Comparison of ENCODE assay signal across 17 mouse cellular contexts in genomic region chr2:4580666-4581065, GRCm38 (mm10).
DNase-seq lines count a peak whose midpoint lies in the region; ATAC-seq and TF ChIP-seq lines count a peak whose summit lies in the region.
"Had no signal": no experiment of that assay in that cellular context is flagged by ENCODE, and none has a peak within 500 bp of the region (broad histone marks: within the 10 kb centered on the region; RNA-seq: fewer than 3 reads in every experiment).

No protein-coding gene starts in this region.

- peaks cover 45% of the 10 kb centered on the region for H3K36me3 ChIP-seq in hindbrain, embryonic 13.5 days
- H3K36me3 ChIP-seq in hindbrain, embryonic 10.5 days = peaks cover 92% of the 10 kb centered on the region
- no peaks in the 10 kb centered on the region for H3K36me3 ChIP-seq in stomach, embryonic 16.5 days (ENCODE audit: control insufficient read depth, insufficient read depth, low read length)
- no peaks in the 10 kb centered on the region for H3K36me3 ChIP-seq in stomach, postnatal 0 days (ENCODE audit: control insufficient read depth, insufficient read depth, low read length)

- TF ChIP-seq EP300 in stomach, postnatal 0 days (optimal IDR thresholded peaks at IDR 0.05) = no peak

- WGBS in hindbrain, embryonic 13.5 days = 70% methylated on average over 6 of the region's 6 CpGs
- WGBS in hindbrain, embryonic 10.5 days = 70% methylated on average over 6 of the region's 6 CpGs
- WGBS in stomach, embryonic 16.5 days = 83% methylated on average over 6 of the region's 6 CpGs
- 87% methylated on average over 6 of the region's 6 CpGs for WGBS in stomach, postnatal 0 days

- no peak for DNase-seq in hindbrain, embryonic 10.5 days (ENCODE audit: low spot score)
- no peak for DNase-seq in stomach, postnatal 0 days (ENCODE audit: low spot score)
- peak; percentile 39 to 42 for DNase-seq in thymus, postnatal 36 days
- DNase-seq in layer of hippocampus, postnatal 36 days = no peak
- DNase-seq in kidney, adult 9 months = no peak
- DNase-seq: adrenal gland, adult 8-10 months; cerebellum, adult 8-10 months; heart, adult 18-20 months; kidney, postnatal 10 days; right cerebral cortex, postnatal 14 days had no signal

- H3K4me2 ChIP-seq in hindbrain, embryonic 13.5 days = no peak overlapping the region
- no peak overlapping the region for H3K4me2 ChIP-seq in stomach, embryonic 16.5 days (ENCODE audit: low read depth, low read length)
- H3K4me2 ChIP-seq in stomach, postnatal 0 days (replicated peaks; ENCODE audit: low read depth) = no peak overlapping the region
- H3K4me2 ChIP-seq: lung, embryonic 15.5 days had no signal

- H3K4me1 ChIP-seq in hindbrain, embryonic 13.5 days (replicated peaks) = peaks cover 7% of the 10 kb centered on the region; the same call in 1 of the 2 replicates
- 0 out of 2 replicates have a peak, but pooled peaks cover under 1% of the 10 kb centered on the region for H3K4me1 ChIP-seq in hindbrain, embryonic 10.5 days (replicated peaks)
- peaks cover 24% of the 10 kb centered on the region for H3K4me1 ChIP-seq in stomach, embryonic 16.5 days (ENCODE audit: control insufficient read depth, insufficient read depth, low read length)
- no peaks in the 10 kb centered on the region for H3K4me1 ChIP-seq in stomach, postnatal 0 days (replicated peaks; ENCODE audit: control insufficient read depth, insufficient read depth)

- no peaks in the 10 kb centered on the region for H3K27me3 ChIP-seq in hindbrain, embryonic 13.5 days
- H3K27me3 ChIP-seq in hindbrain, embryonic 10.5 days (ENCODE audit: insufficient read depth, poor library complexity, severe bottlenecking) = no peaks in the 10 kb centered on the region
- H3K27me3 ChIP-seq in stomach, embryonic 16.5 days (ENCODE audit: control insufficient read depth, insufficient read depth, low read length) = no peaks in the 10 kb centered on the region
- no peaks in the 10 kb centered on the region for H3K27me3 ChIP-seq in stomach, postnatal 0 days (ENCODE audit: control insufficient read depth, insufficient read depth, low read length)
- H3K27me3 ChIP-seq: lung, embryonic 15.5 days had no signal

- no peaks in the 10 kb centered on the region for H3K9me3 ChIP-seq in hindbrain, embryonic 13.5 days
- no peaks in the 10 kb centered on the region for H3K9me3 ChIP-seq in hindbrain, embryonic 10.5 days
- no peaks in the 10 kb centered on the region for H3K9me3 ChIP-seq in stomach, embryonic 16.5 days (replicated peaks; ENCODE audit: control insufficient read depth, low read length)
- no peaks in the 10 kb centered on the region for H3K9me3 ChIP-seq in stomach, postnatal 0 days (ENCODE audit: control insufficient read depth, low read length)
- H3K9me3 ChIP-seq: G1E; lung, embryonic 15.5 days had no signal

- H3K4me3 ChIP-seq in hindbrain, embryonic 13.5 days = no peak overlapping the region
- H3K4me3 ChIP-seq in hindbrain, embryonic 10.5 days = no peak overlapping the region
- H3K4me3 ChIP-seq in stomach, embryonic 16.5 days (replicated peaks; ENCODE audit: low read length) = no peak overlapping the region
- no peak overlapping the region for H3K4me3 ChIP-seq in stomach, postnatal 0 days (ENCODE audit: low read depth, low read length)
- H3K4me3 ChIP-seq: lung, embryonic 15.5 days had no signal

- no peak overlapping the region for H3K9ac ChIP-seq in hindbrain, embryonic 13.5 days
- no peak overlapping the region for H3K9ac ChIP-seq in stomach, embryonic 16.5 days (ENCODE audit: low read length)
- no peak overlapping the region for H3K9ac ChIP-seq in stomach, postnatal 0 days (ENCODE audit: low read length)
- H3K9ac ChIP-seq: lung, embryonic 15.5 days had no signal

- TF ChIP-seq CTCF in stomach, postnatal 0 days (IDR thresholded peaks at IDR 0.05; ENCODE audit: low read depth) = no peak

- 0 out of 2 replicates have a peak overlapping the region, but pooled peaks have one; percentile 25 for H3K27ac ChIP-seq in hindbrain, embryonic 13.5 days
- H3K27ac ChIP-seq in hindbrain, embryonic 10.5 days = no peak overlapping the region
- 0 out of 2 replicates have a peak overlapping the region, but pooled peaks have one; percentile 89 for H3K27ac ChIP-seq in stomach, embryonic 16.5 days (ENCODE audit: low read length)
- H3K27ac ChIP-seq in stomach, postnatal 0 days (replicated peaks) = no peak overlapping the region

- no peak for ATAC-seq in hindbrain, embryonic 13.5 days (ENCODE audit: low FRiP score)
- no peak for ATAC-seq in stomach, embryonic 16.5 days (ENCODE audit: insufficient read depth, low FRiP score)
- no peak for ATAC-seq in stomach, postnatal 0 days (ENCODE audit: low FRiP score, low TSS enrichment)
- peak; percentile 79 for ATAC-seq in megakaryocyte, adult 5-6 weeks (ENCODE audit: poor library complexity, severe bottlenecking)
- ATAC-seq: forebrain, embryonic 14.5 days; inflammation-experienced regulatory T-cells, adult 6 months had no signal

Comparison
In these comparisons a context has a peak if more than half of its experiments do, and no peak if none do; other contexts are left out.
1. H3K27ac ChIP-seq: peak in hindbrain, embryonic 13.5 days (single experiment) and stomach, embryonic 16.5 days (single experiment); none in hindbrain, embryonic 10.5 days (single experiment) and stomach, postnatal 0 days (single experiment).
2. DNase-seq: peak in thymus, postnatal 36 days (2 of 2); none in hindbrain, embryonic 10.5 days (single experiment), stomach, postnatal 0 days (single experiment), layer of hippocampus, postnatal 36 days (0 of 2) and kidney, adult 9 months (single experiment).